Mouse (Mus musculus) liver, embryonic 12.5 days (tissue): ENCODE measurements at regions not wholly inside any gene's neighbourhood (a gene's known extent, or its start where the extent isn't known, plus 50 kb on each side); places are given as distances from the start of the nearest gene placed in this dataset.
A peak's percentile ranks its signal among the peaks of the same experiment; 100 is the strongest.

Source experiments
- ATAC-seq: fragments of 200-750 bp; cut with Nextera tagmentation; 2 replicates; pipeline ENCODE4 v1.8.0; 2017; ENCODE audit warnings: moderate number of reproducible peaks, mild to moderate bottlenecking, moderate library complexity
- H3K27ac ChIP-seq: fragments of 300-500 bp; sonication (generic); 2 replicates; pipeline ENCODE4 v1.5.1; 2016; ENCODE audit warnings: mild to moderate bottlenecking
- H3K27me3 ChIP-seq: fragments of 300-500 bp; sonication (generic); replicated peaks from 2 replicates; pipeline ENCODE4 v1.6.1; 2016; ENCODE audit warnings: mild to moderate bottlenecking, moderate library complexity
- H3K36me3 ChIP-seq: fragments of 300-500 bp; sonication (generic); 2 replicates; pipeline ENCODE4 v1.6.1; 2016; ENCODE audit warnings: mild to moderate bottlenecking, moderate library complexity
- H3K4me1 ChIP-seq: fragments of 300-500 bp; sonication (generic); 2 replicates; pipeline ENCODE4 v1.6.1; 2016
- H3K4me2 ChIP-seq: fragments of 300-500 bp; sonication (generic); 2 replicates; pipeline ENCODE4 v1.6.1; 2016; ENCODE audit warnings: mild to moderate bottlenecking, moderate library complexity
- H3K4me3 ChIP-seq: fragments of 300-500 bp; sonication (generic); 2 replicates; pipeline ENCODE4 v1.5.1; 2016; ENCODE audit warnings: mild to moderate bottlenecking, moderate library complexity
- H3K9ac ChIP-seq: fragments of 300-500 bp; sonication (generic); 2 replicates; pipeline ENCODE4 v1.6.1; 2016; ENCODE audit warnings: mild to moderate bottlenecking, moderate library complexity
- H3K9me3 ChIP-seq: fragments of 300-500 bp; sonication (generic); replicated peaks from 2 replicates; pipeline ENCODE4 v1.6.1; 2016; ENCODE audit warnings: mild to moderate bottlenecking, moderate library complexity
- WGBS: fragments of 180-500 bp; shearing (Covaris S2); methylation state at CpG from one replicate; pipeline ENCODE4 v1.1.7; 2016; ENCODE audit not compliant: insufficient replicate concordance; 5-methylcytosine and 5-hydroxymethylcytosine counted together

GRCm38 (mm10) chr13:52202372-52202771 is 328.7 kb downstream of the Diras2 start:
- WGBS, result 47% methylated on average over 1 of the region's 1 CpGs
- H3K36me3 ChIP-seq, result no peaks in the 10 kb centered on the region
- no peak overlapping the region for H3K4me2 ChIP-seq
- H3K4me1 ChIP-seq, result no peaks in the 10 kb centered on the region
- ATAC-seq, result no peak
- no peak overlapping the region for H3K4me3 ChIP-seq
- no peak overlapping the region for H3K27ac ChIP-seq
- no peak overlapping the region for H3K9ac ChIP-seq
- H3K27me3 ChIP-seq, result no peaks in the 10 kb centered on the region
- H3K9me3 ChIP-seq, result no peaks in the 10 kb centered on the region

GRCm38 (mm10) chr13:52205951-52206350 is 325.1 kb downstream of the Diras2 start:
- Histone ChIP-seq H3K4me2 (no peak overlapping the region), H3K4me3 (no peak overlapping the region), H3K27ac (no peak overlapping the region), H3K4me1 (no peaks in the 10 kb centered on the region), H3K27me3 (no peaks in the 10 kb centered on the region), H3K36me3 (no peaks in the 10 kb centered on the region), H3K9ac (no peak overlapping the region), H3K9me3 (no peaks in the 10 kb centered on the region)
- 54% methylated on average over 4 of the region's 4 CpGs for WGBS
- ATAC-seq, result no peak

GRCm38 (mm10) chr13:52216343-52216742 is 314.7 kb downstream of the Diras2 start:
- H3K9ac ChIP-seq, result no peak overlapping the region
- WGBS, result 72% methylated on average over 5 of the region's 5 CpGs
- no peak overlapping the region for H3K4me3 ChIP-seq
- H3K4me1 ChIP-seq, result no peaks in the 10 kb centered on the region
- no peak overlapping the region for H3K4me2 ChIP-seq
- no peaks in the 10 kb centered on the region; the same call in 1 of the 2 replicates for H3K27me3 ChIP-seq
- H3K36me3 ChIP-seq, result no peaks in the 10 kb centered on the region
- ATAC-seq, result no peak
- H3K9me3 ChIP-seq, result no peaks in the 10 kb centered on the region
- no peak overlapping the region for H3K27ac ChIP-seq

- ATAC-seq, result no peak
- Histone ChIP-seq H3K9me3 (no peaks in the 10 kb centered on the region), H3K27ac (no peak overlapping the region), H3K4me3 (no peak overlapping the region), H3K9ac (no peak overlapping the region), H3K4me2 (no peak overlapping the region), H3K4me1 (peaks cover 6% of the 10 kb centered on the region), H3K36me3 (no peaks in the 10 kb centered on the region), H3K27me3 (no peaks in the 10 kb centered on the region; the same call in 1 of the 2 replicates)
- 54% methylated on average over 5 of the region's 5 CpGs for WGBS
Measured at GRCm38 (mm10) chr13:52217066-52217465, 314.0 kb downstream of the Diras2 start.

- no peak for ATAC-seq
- no peak overlapping the region for H3K27ac ChIP-seq
- WGBS, result 78% methylated on average over 7 of the region's 7 CpGs
- H3K4me2 ChIP-seq, result no peak overlapping the region
- H3K9ac ChIP-seq, result no peak overlapping the region
- no peak overlapping the region for H3K4me3 ChIP-seq
- no peaks in the 10 kb centered on the region for H3K9me3 ChIP-seq
- no peaks in the 10 kb centered on the region; the same call in 1 of the 2 replicates for H3K27me3 ChIP-seq
- H3K4me1 ChIP-seq, result peaks cover 12% of the 10 kb centered on the region
- no peaks in the 10 kb centered on the region for H3K36me3 ChIP-seq
Measured at GRCm38 (mm10) chr13:52217741-52218140, 313.3 kb downstream of the Diras2 start.

- 31% methylated on average over 11 of the region's 11 CpGs for WGBS
- no peak overlapping the region for H3K27ac ChIP-seq
- no peaks in the 10 kb centered on the region for H3K27me3 ChIP-seq
- H3K9me3 ChIP-seq, result no peaks in the 10 kb centered on the region
- H3K4me3 ChIP-seq, result no peak overlapping the region
- 0 out of 2 replicates have a peak, but pooled peaks have one; percentile 24 for ATAC-seq
- H3K9ac ChIP-seq, result no peak overlapping the region
- 0 out of 2 replicates have a peak overlapping the region, but pooled peaks have one; percentile 24 for H3K4me2 ChIP-seq
- H3K36me3 ChIP-seq, result no peaks in the 10 kb centered on the region
- peaks cover 22% of the 10 kb centered on the region for H3K4me1 ChIP-seq
Measured at GRCm38 (mm10) chr13:52222315-52223097, 308.6 kb downstream of the Diras2 start.

GRCm38 (mm10) chr13:52223098-52223962 is 307.7 kb downstream of the Diras2 start:
- H3K4me2 ChIP-seq, result peak overlapping the region; percentile 24; the same call in 1 of the 2 replicates
- no peaks in the 10 kb centered on the region for H3K36me3 ChIP-seq
- ATAC-seq, result peak; percentile 77
- H3K4me1 ChIP-seq, result peaks cover 22% of the 10 kb centered on the region
- H3K4me3 ChIP-seq, result no peak overlapping the region
- H3K27ac ChIP-seq, result peak overlapping the region; percentile 48; the same call in 1 of the 2 replicates
- 27% methylated on average over 6 of the region's 6 CpGs for WGBS
- H3K9ac ChIP-seq, result no peak overlapping the region
- no peaks in the 10 kb centered on the region for H3K9me3 ChIP-seq
- no peaks in the 10 kb centered on the region for H3K27me3 ChIP-seq

GRCm38 (mm10) chr13:52233971-52234370 is 297.1 kb downstream of the Diras2 start:
- Histone ChIP-seq H3K4me3 (no peak overlapping the region), H3K4me1 (0 out of 2 replicates have a peak, but pooled peaks cover 15% of the 10 kb centered on the region), H3K9ac (no peak overlapping the region), H3K4me2 (no peak overlapping the region), H3K9me3 (no peaks in the 10 kb centered on the region), H3K27me3 (no peaks in the 10 kb centered on the region), H3K36me3 (no peaks in the 10 kb centered on the region), H3K27ac (no peak overlapping the region)
- WGBS, result 65% methylated on average over 5 of the region's 5 CpGs
- ATAC-seq, result no peak

- Histone ChIP-seq H3K36me3 (no peaks in the 10 kb centered on the region), H3K9me3 (no peaks in the 10 kb centered on the region), H3K9ac (no peak overlapping the region), H3K27me3 (no peaks in the 10 kb centered on the region), H3K4me1 (0 out of 2 replicates have a peak, but pooled peaks cover 15% of the 10 kb centered on the region), H3K4me3 (no peak overlapping the region), H3K27ac (no peak overlapping the region), H3K4me2 (peak overlapping the region; percentile 31)
- WGBS, result 10% methylated on average over 10 of the region's 10 CpGs
- ATAC-seq, result no peak; the same call in 1 of the 2 replicates
Measured at GRCm38 (mm10) chr13:52236105-52236504, 295.0 kb downstream of the Diras2 start.

- Histone ChIP-seq H3K4me2 (no peak overlapping the region), H3K27ac (no peak overlapping the region), H3K9ac (no peak overlapping the region), H3K4me1 (0 out of 2 replicates have a peak, but pooled peaks cover 15% of the 10 kb centered on the region), H3K4me3 (no peak overlapping the region), H3K36me3 (no peaks in the 10 kb centered on the region), H3K27me3 (no peaks in the 10 kb centered on the region), H3K9me3 (no peaks in the 10 kb centered on the region)
- WGBS, result 85% methylated on average over 1 of the region's 1 CpGs
- no peak for ATAC-seq
Measured at GRCm38 (mm10) chr13:52239563-52239962, 291.5 kb downstream of the Diras2 start.

- H3K9me3 ChIP-seq, result no peaks in the 10 kb centered on the region
- no peak for ATAC-seq
- H3K4me3 ChIP-seq, result no peak overlapping the region
- 0 out of 2 replicates have a peak, but pooled peaks cover 2% of the 10 kb centered on the region for H3K4me1 ChIP-seq
- no peaks in the 10 kb centered on the region for H3K36me3 ChIP-seq
- H3K27ac ChIP-seq, result no peak overlapping the region
- no peak overlapping the region for H3K9ac ChIP-seq
- H3K27me3 ChIP-seq, result no peaks in the 10 kb centered on the region
- no peak overlapping the region for H3K4me2 ChIP-seq
- WGBS, result 55% methylated on average over 1 of the region's 1 CpGs
Measured at GRCm38 (mm10) chr13:52241761-52242160, 289.3 kb downstream of the Diras2 start.

- no peak overlapping the region for H3K9ac ChIP-seq
- no peaks in the 10 kb centered on the region for H3K27me3 ChIP-seq
- no peak for ATAC-seq
- no peak overlapping the region for H3K27ac ChIP-seq
- H3K36me3 ChIP-seq, result no peaks in the 10 kb centered on the region
- H3K4me3 ChIP-seq, result no peak overlapping the region
- H3K4me1 ChIP-seq, result no peaks in the 10 kb centered on the region
- no peak overlapping the region for H3K4me2 ChIP-seq
- no peaks in the 10 kb centered on the region for H3K9me3 ChIP-seq
- WGBS, result 71% methylated on average over 2 of the region's 2 CpGs
Measured at GRCm38 (mm10) chr13:52249492-52249891, 281.6 kb downstream of the Diras2 start.
